Mouse (Mus musculus) lung, embryonic 16.5 days (tissue): Measurements from ENCODE around the gene Fbxl15. TPM values are rescaled to one million over a fixed set of nuclear protein-coding genes. Genes with fewer than 3 reads are reported as not detected.

ENCODE experiments used
- ATAC-seq: fragments of 200-750 bp; cut with Nextera tagmentation; 2 replicates; pipeline ENCODE4 v1.8.0; 2017; ENCODE audit warnings: low read depth, mild to moderate bottlenecking, moderate library complexity
- H3K27ac ChIP-seq: fragments of 300-500 bp; sonication (generic); 2 replicates; pipeline ENCODE4 v1.5.1; 2014; ENCODE audit warnings: mild to moderate bottlenecking, control low read depth, low read length
- H3K27me3 ChIP-seq: fragments of 300-500 bp; sonication (generic); 2 replicates; pipeline ENCODE4 v1.6.1; 2014; ENCODE audit warnings: low read depth, low read length, mixed read lengths; ENCODE audit not compliant: control insufficient read depth, insufficient read depth
- H3K36me3 ChIP-seq: fragments of 300-500 bp; sonication (generic); 2 replicates; pipeline ENCODE4 v1.6.1; 2014; ENCODE audit warnings: low read length; ENCODE audit not compliant: control insufficient read depth, insufficient read depth
- H3K4me1 ChIP-seq: fragments of 300-500 bp; sonication (generic); replicated peaks from 2 replicates; pipeline ENCODE4 v1.6.1; 2014; ENCODE audit warnings: low read length, mixed read lengths; ENCODE audit not compliant: control insufficient read depth, insufficient read depth
- H3K4me2 ChIP-seq: fragments of 300-500 bp; sonication (generic); 2 replicates; pipeline ENCODE4 v1.6.1; 2014; ENCODE audit warnings: low read depth, low read length, control low read depth
- H3K4me3 ChIP-seq: fragments of 300-500 bp; sonication (generic); 2 replicates; pipeline ENCODE4 v1.5.1; 2014; ENCODE audit warnings: mild to moderate bottlenecking, low read length, control low read depth
- H3K9ac ChIP-seq: fragments of 300-500 bp; sonication (generic); 2 replicates; pipeline ENCODE4 v1.6.1; 2014; ENCODE audit warnings: low read length, control low read depth
- H3K9me3 ChIP-seq: fragments of 300-500 bp; sonication (generic); 2 replicates; pipeline ENCODE4 v1.6.1; 2016; ENCODE audit warnings: low read length; ENCODE audit not compliant: control insufficient read depth
- WGBS: fragments of 180-500 bp; shearing (Covaris S2); extraction: QIAGEN DNeasy Blood & Tissue Kit; methylation state at CpG from one replicate; pipeline ENCODE4 v1.1.7; 2014; 5-methylcytosine and 5-hydroxymethylcytosine counted together
- polyA plus RNA-seq: library from polyadenylated mRNA; unstranded; fragments of >200 nt; fragmentation: Nextera tagmentation; extraction: Ambion mirVana; gene quantifications from 2 replicates; pipeline ENCODE4 v1.2.1, GENCODE M21; 2015

The Fbxl15 gene
- polyA plus RNA-seq, 1 experiment from 2014 or later: 13.3 TPM

GRCm38 (mm10) chr19:46327531-46328064, 386 bp upstream of the Fbxl15 start:
- ATAC-seq: no peak
- H3K9ac ChIP-seq: peak overlapping the region; percentile 76
- H3K4me3 ChIP-seq: peak overlapping the region; percentile 71
- H3K4me1 ChIP-seq: peaks cover 18% of the 10 kb centered on the region
- peak overlapping the region; percentile 98 for H3K4me2 ChIP-seq
- 24% methylated on average over 14 of the region's 14 CpGs for WGBS
- peaks cover 43% of the 10 kb centered on the region for H3K27me3 ChIP-seq
- peak overlapping the region; percentile 89; the same call in 1 of the 2 replicates for H3K27ac ChIP-seq
- H3K9me3 ChIP-seq: no peaks in the 10 kb centered on the region
- H3K36me3 ChIP-seq: no peaks in the 10 kb centered on the region

- peak; percentile 1; the same call in 1 of the 2 replicates for ATAC-seq
- peak overlapping the region; percentile 71 for H3K4me3 ChIP-seq
- H3K27me3 ChIP-seq: peaks cover 29% of the 10 kb centered on the region
- 2% methylated on average over 54 of the region's 54 CpGs for whole genome bisulfite sequencing
- peak overlapping the region; percentile 98 for H3K4me2 ChIP-seq
- peaks cover 18% of the 10 kb centered on the region for H3K4me1 ChIP-seq
- no peaks in the 10 kb centered on the region for H3K36me3 ChIP-seq
- H3K27ac ChIP-seq: peak overlapping the region; percentile 89; the same call in 1 of the 2 replicates
- no peaks in the 10 kb centered on the region for H3K9me3 ChIP-seq
- peak overlapping the region; percentile 76 for H3K9ac ChIP-seq
These were observed 1.2 kb downstream of the Fbxl15 start for GRCm38 (mm10) chr19:46329031-46329641.

- Histone ChIP-seq H3K27me3 (peaks cover 23% of the 10 kb centered on the region), H3K36me3 (no peaks in the 10 kb centered on the region), H3K4me3 (no peak overlapping the region), H3K9me3 (no peaks in the 10 kb centered on the region), H3K27ac (no peak overlapping the region), H3K4me2 (peak overlapping the region; percentile 98; the same call in 1 of the 2 replicates), H3K4me1 (peaks cover 18% of the 10 kb centered on the region), H3K9ac (no peak overlapping the region)
- WGBS: 3% methylated on average over 16 of the region's 16 CpGs
- peak; percentile 43 for ATAC-seq
These were observed 2.0 kb downstream of the Fbxl15 start for GRCm38 (mm10) chr19:46329951-46330350.

GRCm38 (mm10) chr19:46330696-46331095, 2.7 kb downstream of the Fbxl15 start:
- H3K27ac ChIP-seq: no peak overlapping the region
- H3K4me2 ChIP-seq: no peak overlapping the region
- WGBS: 90% methylated on average over 12 of the region's 12 CpGs
- H3K4me1 ChIP-seq: peaks cover 18% of the 10 kb centered on the region
- H3K36me3 ChIP-seq: no peaks in the 10 kb centered on the region
- peaks cover 16% of the 10 kb centered on the region; the same call in 1 of the 2 replicates for H3K27me3 ChIP-seq
- H3K9ac ChIP-seq: no peak overlapping the region
- H3K9me3 ChIP-seq: no peaks in the 10 kb centered on the region
- ATAC-seq: no peak
- H3K4me3 ChIP-seq: no peak overlapping the region

- ATAC-seq: no peak
- Histone ChIP-seq H3K4me2 (no peak overlapping the region), H3K4me1 (peaks cover 18% of the 10 kb centered on the region), H3K36me3 (no peaks in the 10 kb centered on the region), H3K9me3 (no peaks in the 10 kb centered on the region), H3K9ac (no peak overlapping the region), H3K27me3 (peaks cover 10% of the 10 kb centered on the region; the same call in 1 of the 2 replicates), H3K27ac (no peak overlapping the region), H3K4me3 (no peak overlapping the region)
- WGBS: 89% methylated on average over 14 of the region's 14 CpGs
These were observed 3.3 kb downstream of the Fbxl15 start for GRCm38 (mm10) chr19:46331326-46331725.

- no peak overlapping the region for H3K4me2 ChIP-seq
- 80% methylated on average over 3 of the region's 3 CpGs for WGBS
These were observed 4.0 kb downstream of the Fbxl15 start for GRCm38 (mm10) chr19:46331936-46332335.

GRCm38 (mm10) chr19:46332721-46333339, 4.8 kb downstream of the Fbxl15 start:
- Histone ChIP-seq H3K9ac (no peak overlapping the region), H3K4me3 (no peak overlapping the region), H3K4me2 (no peak overlapping the region), H3K4me1 (peaks cover 13% of the 10 kb centered on the region), H3K36me3 (no peaks in the 10 kb centered on the region), H3K9me3 (no peaks in the 10 kb centered on the region), H3K27me3 (no peaks in the 10 kb centered on the region), H3K27ac (no peak overlapping the region)
- no peak for ATAC-seq
- 50% methylated on average over 7 of the region's 7 CpGs for WGBS

More at GRCm38 (mm10) chr19:46331936-46332335, 4.0 kb downstream of the Fbxl15 start:
- ATAC-seq: no peak
- Histone ChIP-seq H3K9ac (no peak overlapping the region), H3K4me3 (no peak overlapping the region), H3K9me3 (no peaks in the 10 kb centered on the region), H3K27me3 (peaks cover 5% of the 10 kb centered on the region; the same call in 1 of the 2 replicates), H3K4me1 (peaks cover 17% of the 10 kb centered on the region), H3K36me3 (no peaks in the 10 kb centered on the region), H3K27ac (no peak overlapping the region)

GRCm38 (mm10) chr19:46333906-46334305, 5.9 kb downstream of the Fbxl15 start:
- H3K4me1 ChIP-seq: peaks cover 14% of the 10 kb centered on the region
- H3K9ac ChIP-seq: no peak overlapping the region
- whole genome bisulfite sequencing: 80% methylated on average over 3 of the region's 3 CpGs
- no peaks in the 10 kb centered on the region for H3K36me3 ChIP-seq
- H3K27ac ChIP-seq: no peak overlapping the region
- H3K27me3 ChIP-seq: no peaks in the 10 kb centered on the region
- no peaks in the 10 kb centered on the region for H3K9me3 ChIP-seq
- no peak for ATAC-seq
- no peak overlapping the region for H3K4me3 ChIP-seq
- H3K4me2 ChIP-seq: no peak overlapping the region

GRCm38 (mm10) chr19:46337719-46338330, 9.8 kb downstream of the Fbxl15 start:
- 31% methylated on average over 15 of the region's 15 CpGs for WGBS
- Histone ChIP-seq H3K36me3 (no peaks in the 10 kb centered on the region), H3K4me3 (peak overlapping the region; percentile 86), H3K9ac (peak overlapping the region; percentile 88), H3K4me1 (peaks cover 15% of the 10 kb centered on the region), H3K27me3 (no peaks in the 10 kb centered on the region), H3K4me2 (peak overlapping the region; percentile 73), H3K9me3 (no peaks in the 10 kb centered on the region), H3K27ac (peak overlapping the region; percentile 7; the same call in 1 of the 2 replicates)
- no peak for ATAC-seq
